ENCODE assay signal across 8 mouse cellular contexts in genomic region chr4:128962029-128962925, GRCm38 (mm10). TPM values are rescaled to one million over a fixed set of nuclear protein-coding genes. Genes with fewer than 3 reads are reported as not detected.
DNase-seq lines count a peak whose midpoint lies in the region; ATAC-seq and TF ChIP-seq lines count a peak whose summit lies in the region.

Azin2 (minus strand) TSS chr4:128962442.

- H3K27ac ChIP-seq in cortical plate, adult 2 months (ENCODE audit: insufficient read depth, low read length): peak within 1 kb of the TSS; percentile 46; the same call in 1 of the 2 replicates
- H3K27ac ChIP-seq in hindbrain, postnatal 0 days: peak within 1 kb of the TSS; percentile 57; the same call in 1 of the 2 replicates
- peak within 1 kb of the TSS; percentile 75 for H3K27ac ChIP-seq in left cerebral cortex, adult 2 months
- H3K27ac ChIP-seq in macrophage: no peak within 1 kb of the TSS

- H3K36me3 ChIP-seq in hindbrain, postnatal 0 days (ENCODE audit: insufficient read depth, low read length): no peaks in the 10 kb centered on the region
- no peaks in the 10 kb centered on the region for H3K36me3 ChIP-seq in macrophage (ENCODE audit: inconsistent target)

- 0 out of 2 replicates have a peak, but pooled peaks cover 1% of the 10 kb centered on the region for H3K4me1 ChIP-seq in cortical plate, adult 2 months (ENCODE audit: control insufficient read depth, insufficient read depth, low read length)
- peaks cover 30% of the 10 kb centered on the region for H3K4me1 ChIP-seq in hindbrain, postnatal 0 days (ENCODE audit: insufficient read depth, low read length)

- H3K9me3 ChIP-seq in hindbrain, postnatal 0 days (ENCODE audit: low read length): no peaks in the 10 kb centered on the region

- DNase-seq in gastrocnemius, adult 8-10 months (ENCODE audit: low spot score in 2 of 2): peak; percentile 90
- peak; percentile 96 for DNase-seq in hindbrain, postnatal 0 days (ENCODE audit: low spot score)
- peak; percentile 91 to 92 for DNase-seq in left cerebral cortex, adult 2 months (ENCODE audit: extremely low spot score in 1 of 2, low spot score in 2 of 2)
- DNase-seq in retina, postnatal 7 days (ENCODE audit: low read depth, low spot score): peak; percentile 89
- peak; percentile 89 to 92 for DNase-seq in urinary bladder, adult 18-20 months (ENCODE audit: low spot score in 2 of 2)

- peak; percentile 94 for ATAC-seq in activated CD4-positive, CD25-positive, alpha-beta regulatory T cell, adult 4 months
- peak; percentile 97 for ATAC-seq in hindbrain, postnatal 0 days

- peak within 1 kb of the TSS; percentile 77 for H3K9ac ChIP-seq in hindbrain, postnatal 0 days (replicated peaks; ENCODE audit: low read length)

- no peak for TF ChIP-seq CTCF in cortical plate, adult 2 months (IDR thresholded peaks at IDR 0.05; ENCODE audit: extremely low read depth, insufficient read depth, low read length)
- TF ChIP-seq CTCF in hindbrain, postnatal 0 days (IDR thresholded peaks at IDR 0.05; ENCODE audit: low read depth): no peak
- no peak for TF ChIP-seq CTCF in left cerebral cortex, adult 2 months (IDR thresholded peaks at IDR 0.05)

- TF ChIP-seq POLR2A in cortical plate, adult 2 months (IDR thresholded peaks at IDR 0.05; ENCODE audit: extremely low read depth, insufficient read depth, low read length): peak; percentile 98

- H3K27me3 ChIP-seq in hindbrain, postnatal 0 days (ENCODE audit: insufficient read depth, low read length): no peaks in the 10 kb centered on the region

- peak within 1 kb of the TSS; percentile 44 for H3K4me3 ChIP-seq in cortical plate, adult 2 months (ENCODE audit: insufficient read depth, low read length)
- H3K4me3 ChIP-seq in hindbrain, postnatal 0 days (ENCODE audit: low read length): peak within 1 kb of the TSS; percentile 71
- peak within 1 kb of the TSS; percentile 74 for H3K4me3 ChIP-seq in left cerebral cortex, adult 2 months
- H3K4me3 ChIP-seq in macrophage (ENCODE audit: inconsistent target): peak within 1 kb of the TSS; percentile 17

- H3K79me2 ChIP-seq in macrophage (ENCODE audit: inconsistent target): no peaks in the 10 kb centered on the region

- intact Hi-C loops in left cerebral cortex, adult 2 months (cut with DNase I): no loop called here

- peak within 1 kb of the TSS; percentile 87 for H3K4me2 ChIP-seq in hindbrain, postnatal 0 days (ENCODE audit: low read depth, low read length)

- under 1% methylated on average over 63 of the region's 72 CpGs for WGBS in hindbrain, postnatal 0 days
- 1% methylated on average over 67 of the region's 72 CpGs for WGBS in macrophage (ENCODE audit: missing documents)

RNA-seq across cellular contexts. Expression of gene Azin2, which starts in this region (rescaled TPM):
- polyA plus RNA-seq in activated CD4-positive, CD25-positive, alpha-beta regulatory T cell, adult 4 months (2017; shearing (Covaris generic)): under 1 TPM in 1 of 2 experiments, not detected in 1; 0.34 TPM
- polyA plus RNA-seq in cortical plate, adult 2 months (2012; rRNA removed): 46.0 and 51.4 TPM in 2 replicates
- total RNA-seq in gastrocnemius, adult 8-10 months (2022): 1 to 10 TPM; 2.1 to 3.8 (median 2.7) TPM
- 32.7 and 35.0 TPM in 2 replicates for total RNA-seq in hindbrain, postnatal 0 days (2014; rRNA removed)
- polyA plus RNA-seq in hindbrain, postnatal 0 days (2015; fragmentation: Nextera tagmentation; extraction: Ambion mirVana): 32.9 and 33.0 TPM in 2 replicates
- total RNA-seq in left cerebral cortex, adult 2 months (2021): 10 to 100 TPM; 45.2 to 53.2 TPM
- 10 to 100 TPM in 21 of 26 experiments, 1 to 10 TPM in 5; 3.2 to 17.5 (median 11.2) TPM for total RNA-seq in macrophage (2018; cell fraction: chromatin; rRNA removed)
- 1 to 10 TPM; 1.2 to 3.2 (median 2.2) TPM for total RNA-seq in macrophage (2018; cell fraction: cytosol; rRNA removed)
- 10 to 100 TPM in 10 of 26 experiments, 1 to 10 TPM in 16; 2.9 to 20.7 (median 7.8) TPM for total RNA-seq in macrophage (2018; cell fraction: nucleus; rRNA removed)
- polyA plus RNA-seq in macrophage (2018): 1.1 to 4.3 TPM (median 1.8 TPM) in 3 replicates

Comparison
In these comparisons a context has a peak if more than half of its experiments do, and no peak if none do; other contexts are left out.
1. Peak in ATAC-seq in activated CD4-positive, CD25-positive, alpha-beta regulatory T cell, adult 4 months; RNA of the gene not detected or under 1 TPM.
2. H3K4me3 ChIP-seq: peak in every context shown above with its lines; median percentile 74 in left cerebral cortex, adult 2 months; 71 in hindbrain, postnatal 0 days; 44 in cortical plate, adult 2 months; 17 in macrophage.